Mouse (Mus musculus) liver, embryonic 12.5 days (tissue): Measurements from ENCODE around the gene Zfp536. TPM values are rescaled to one million over a fixed set of nuclear protein-coding genes. Genes with fewer than 3 reads are reported as not detected.
"Not testable (repeated sequence)": the region's sequence is repeated elsewhere in the genome, so short reads cannot be mapped to it uniquely, and the experiment has no call there.

Experiments
- ATAC-seq: fragments of 200-750 bp; cut with Nextera tagmentation; 2 replicates; pipeline ENCODE4 v1.8.0; 2017; ENCODE audit warnings: moderate number of reproducible peaks, mild to moderate bottlenecking, moderate library complexity
- H3K27ac ChIP-seq: fragments of 300-500 bp; sonication (generic); 2 replicates; pipeline ENCODE4 v1.5.1; 2016; ENCODE audit warnings: mild to moderate bottlenecking
- H3K27me3 ChIP-seq: fragments of 300-500 bp; sonication (generic); replicated peaks from 2 replicates; pipeline ENCODE4 v1.6.1; 2016; ENCODE audit warnings: mild to moderate bottlenecking, moderate library complexity
- H3K36me3 ChIP-seq: fragments of 300-500 bp; sonication (generic); 2 replicates; pipeline ENCODE4 v1.6.1; 2016; ENCODE audit warnings: mild to moderate bottlenecking, moderate library complexity
- H3K4me1 ChIP-seq: fragments of 300-500 bp; sonication (generic); 2 replicates; pipeline ENCODE4 v1.6.1; 2016
- H3K4me2 ChIP-seq: fragments of 300-500 bp; sonication (generic); 2 replicates; pipeline ENCODE4 v1.6.1; 2016; ENCODE audit warnings: mild to moderate bottlenecking, moderate library complexity
- H3K4me3 ChIP-seq: fragments of 300-500 bp; sonication (generic); 2 replicates; pipeline ENCODE4 v1.5.1; 2016; ENCODE audit warnings: mild to moderate bottlenecking, moderate library complexity
- H3K9ac ChIP-seq: fragments of 300-500 bp; sonication (generic); 2 replicates; pipeline ENCODE4 v1.6.1; 2016; ENCODE audit warnings: mild to moderate bottlenecking, moderate library complexity
- H3K9me3 ChIP-seq: fragments of 300-500 bp; sonication (generic); replicated peaks from 2 replicates; pipeline ENCODE4 v1.6.1; 2016; ENCODE audit warnings: mild to moderate bottlenecking, moderate library complexity
- WGBS: fragments of 180-500 bp; shearing (Covaris S2); methylation state at CpG from one replicate; pipeline ENCODE4 v1.1.7; 2016; ENCODE audit not compliant: insufficient replicate concordance; 5-methylcytosine and 5-hydroxymethylcytosine counted together
- polyA plus RNA-seq: library from polyadenylated mRNA; unstranded; fragments of >200 nt; fragmentation: Nextera tagmentation; extraction: Ambion mirVana; gene quantifications from 2 replicates; pipeline ENCODE4 v1.2.1, GENCODE M21; 2016

Zfp536 gene
- polyA plus RNA-seq, 1 experiment from 2014 or later = 0.19 TPM

GRCm38 (mm10) chr7:37718671-37719402 lies 54.6 kb downstream of the Zfp536 start:
- Histone ChIP-seq H3K4me1 (no peaks in the 10 kb centered on the region), H3K27ac (no peak overlapping the region), H3K27me3 (no peaks in the 10 kb centered on the region), H3K4me3 (no peak overlapping the region), H3K9me3 (no peaks in the 10 kb centered on the region), H3K9ac (no peak overlapping the region), H3K4me2 (no peak overlapping the region), H3K36me3 (no peaks in the 10 kb centered on the region)
- 59% methylated on average over 15 of the region's 15 CpGs for WGBS
- ATAC-seq = no peak

GRCm38 (mm10) chr7:37717071-37717470 lies 56.4 kb downstream of the Zfp536 start:
- no peak overlapping the region for H3K9ac ChIP-seq
- H3K27ac ChIP-seq = no peak overlapping the region
- H3K27me3 ChIP-seq = no peaks in the 10 kb centered on the region
- H3K9me3 ChIP-seq = no peaks in the 10 kb centered on the region
- no peak for ATAC-seq
- H3K4me1 ChIP-seq = no peaks in the 10 kb centered on the region
- H3K4me2 ChIP-seq = no peak overlapping the region
- WGBS = 71% methylated on average over 7 of the region's 7 CpGs
- no peak overlapping the region for H3K4me3 ChIP-seq
- no peaks in the 10 kb centered on the region for H3K36me3 ChIP-seq

- WGBS = 49% methylated on average over 7 of the region's 7 CpGs
- Histone ChIP-seq H3K4me2 (no peak overlapping the region), H3K36me3 (no peaks in the 10 kb centered on the region), H3K4me3 (no peak overlapping the region), H3K9ac (no peak overlapping the region), H3K9me3 (no peaks in the 10 kb centered on the region), H3K27me3 (no peaks in the 10 kb centered on the region), H3K4me1 (no peaks in the 10 kb centered on the region), H3K27ac (no peak overlapping the region)
- ATAC-seq = no peak
Observed at GRCm38 (mm10) chr7:37716626-37717025, 56.8 kb downstream of the Zfp536 start.

GRCm38 (mm10) chr7:37704464-37704863 lies 69.0 kb downstream of the Zfp536 start:
- H3K9ac ChIP-seq = no peak overlapping the region
- no peaks in the 10 kb centered on the region for H3K27me3 ChIP-seq
- WGBS = 73% methylated on average over 9 of the region's 9 CpGs
- no peak for ATAC-seq
- no peaks in the 10 kb centered on the region for H3K9me3 ChIP-seq
- H3K4me2 ChIP-seq = no peak overlapping the region
- no peak overlapping the region for H3K4me3 ChIP-seq
- no peaks in the 10 kb centered on the region for H3K4me1 ChIP-seq
- no peak overlapping the region for H3K27ac ChIP-seq
- no peaks in the 10 kb centered on the region for H3K36me3 ChIP-seq

GRCm38 (mm10) chr7:37697378-37697777 lies 76.1 kb downstream of the Zfp536 start:
- not testable (repeated sequence) for H3K9me3 ChIP-seq, H3K36me3 ChIP-seq, H3K4me2 ChIP-seq, ATAC-seq, H3K9ac ChIP-seq, H3K4me3 ChIP-seq, H3K27ac ChIP-seq, H3K27me3 ChIP-seq, H3K4me1 ChIP-seq
- WGBS = 63% methylated on average over 3 of the region's 3 CpGs

GRCm38 (mm10) chr7:37695066-37695465 lies 78.4 kb downstream of the Zfp536 start:
- ATAC-seq = no peak
- Histone ChIP-seq H3K9me3 (no peaks in the 10 kb centered on the region), H3K36me3 (no peaks in the 10 kb centered on the region), H3K4me3 (no peak overlapping the region), H3K4me2 (no peak overlapping the region), H3K4me1 (no peaks in the 10 kb centered on the region), H3K9ac (no peak overlapping the region), H3K27ac (no peak overlapping the region), H3K27me3 (no peaks in the 10 kb centered on the region)
- WGBS = 63% methylated on average over 5 of the region's 5 CpGs

GRCm38 (mm10) chr7:37690606-37691005 lies 82.8 kb downstream of the Zfp536 start:
- Histone ChIP-seq H3K27me3 (no peaks in the 10 kb centered on the region), H3K4me2 (no peak overlapping the region), H3K9ac (no peak overlapping the region), H3K27ac (no peak overlapping the region), H3K4me3 (no peak overlapping the region), H3K9me3 (no peaks in the 10 kb centered on the region), H3K4me1 (no peaks in the 10 kb centered on the region), H3K36me3 (no peaks in the 10 kb centered on the region)
- WGBS = 67% methylated on average over 10 of the region's 10 CpGs
- no peak for ATAC-seq

- Histone ChIP-seq H3K36me3 (no peaks in the 10 kb centered on the region), H3K9me3 (no peaks in the 10 kb centered on the region), H3K4me3 (no peak overlapping the region), H3K27me3 (no peaks in the 10 kb centered on the region), H3K4me2 (no peak overlapping the region), H3K27ac (no peak overlapping the region), H3K4me1 (no peaks in the 10 kb centered on the region), H3K9ac (no peak overlapping the region)
- no peak for ATAC-seq
- WGBS = 72% methylated on average over 23 of the region's 23 CpGs
Observed at GRCm38 (mm10) chr7:37689561-37690305, 83.7 kb downstream of the Zfp536 start.

- Histone ChIP-seq H3K9ac (no peak overlapping the region), H3K4me3 (no peak overlapping the region), H3K9me3 (no peaks in the 10 kb centered on the region), H3K36me3 (no peaks in the 10 kb centered on the region), H3K27ac (no peak overlapping the region), H3K4me2 (no peak overlapping the region), H3K4me1 (no peaks in the 10 kb centered on the region), H3K27me3 (no peaks in the 10 kb centered on the region)
- ATAC-seq = no peak
- WGBS = 70% methylated on average over 11 of the region's 11 CpGs
Observed at GRCm38 (mm10) chr7:37689107-37689511, 84.3 kb downstream of the Zfp536 start.

- Histone ChIP-seq H3K9ac (no peak overlapping the region), H3K4me1 (no peaks in the 10 kb centered on the region), H3K4me2 (no peak overlapping the region), H3K4me3 (no peak overlapping the region), H3K36me3 (no peaks in the 10 kb centered on the region), H3K27me3 (no peaks in the 10 kb centered on the region), H3K9me3 (no peaks in the 10 kb centered on the region), H3K27ac (no peak overlapping the region)
- no peak for ATAC-seq
- 44% methylated on average over 2 of the region's 2 CpGs for WGBS
Observed at GRCm38 (mm10) chr7:37686366-37686765, 87.1 kb downstream of the Zfp536 start.

GRCm38 (mm10) chr7:37685247-37685646 lies 88.2 kb downstream of the Zfp536 start:
- no peak overlapping the region for H3K4me2 ChIP-seq
- no peak for ATAC-seq
- no peaks in the 10 kb centered on the region for H3K27me3 ChIP-seq
- no peak overlapping the region for H3K4me3 ChIP-seq
- WGBS = 52% methylated on average over 3 of the region's 3 CpGs
- no peaks in the 10 kb centered on the region for H3K36me3 ChIP-seq
- no peak overlapping the region for H3K27ac ChIP-seq
- no peaks in the 10 kb centered on the region for H3K4me1 ChIP-seq
- H3K9me3 ChIP-seq = no peaks in the 10 kb centered on the region
- no peak overlapping the region for H3K9ac ChIP-seq

GRCm38 (mm10) chr7:37681335-37681734 lies 92.1 kb downstream of the Zfp536 start:
- Histone ChIP-seq H3K9ac (no peak overlapping the region), H3K4me2 (no peak overlapping the region), H3K27me3 (no peaks in the 10 kb centered on the region), H3K4me3 (no peak overlapping the region), H3K36me3 (no peaks in the 10 kb centered on the region), H3K4me1 (no peaks in the 10 kb centered on the region), H3K27ac (no peak overlapping the region), H3K9me3 (no peaks in the 10 kb centered on the region)
- WGBS = 58% methylated on average over 3 of the region's 3 CpGs
- ATAC-seq = no peak
